In the genomic region with DNA sequence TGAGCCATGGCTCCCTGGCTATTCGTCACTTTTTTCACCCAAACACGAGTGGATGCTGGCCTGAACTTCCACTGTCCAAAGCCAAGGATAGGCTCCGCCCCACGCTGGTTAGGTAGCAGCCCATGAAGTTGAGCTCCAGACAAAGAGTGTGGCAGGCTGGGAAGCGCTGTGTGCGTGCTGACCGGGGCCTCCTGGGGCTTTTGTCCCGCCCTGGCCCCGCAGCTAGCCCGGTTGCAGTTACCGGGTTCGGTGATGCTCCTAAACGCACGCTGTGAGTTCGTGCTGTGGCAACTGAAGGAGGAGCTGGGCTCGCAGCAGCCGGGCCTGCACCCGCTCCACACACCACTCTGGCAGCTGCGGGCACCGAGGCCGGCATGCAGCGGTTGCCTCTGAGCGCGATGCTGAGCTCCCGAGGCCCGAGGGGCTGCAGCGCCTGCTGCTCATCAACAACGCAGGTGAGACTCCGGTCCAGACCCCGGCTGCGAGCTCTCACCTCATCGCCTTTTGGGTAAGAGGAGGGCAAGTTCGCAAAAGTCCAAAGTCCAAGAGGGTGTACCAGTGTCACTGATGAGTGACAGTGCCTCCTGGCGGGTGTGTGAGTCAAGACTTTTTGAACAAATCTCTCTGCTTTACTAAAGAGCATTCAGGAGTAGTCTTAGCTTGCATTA, we compare ENCODE assay signal across 8 mouse cellular contexts. TPM values are rescaled to one million over a fixed set of nuclear protein-coding genes. Genes with fewer than 3 reads are reported as not detected.
DNase-seq lines count a peak whose midpoint lies in the region; ATAC-seq lines count a peak whose summit lies in the region.

No protein-coding gene starts in this region.

- ATAC-seq in activated CD4-positive, CD25-positive, alpha-beta regulatory T cell, adult 4 months = peak; percentile 52
- peak; percentile 54 for ATAC-seq in forebrain, embryonic 14.5 days
- peak; percentile 63 for ATAC-seq in hindbrain, embryonic 12.5 days (ENCODE audit: low FRiP score)
- peak; percentile 22; the same call in 1 of the 2 replicates for ATAC-seq in limb, embryonic 12.5 days (ENCODE audit: insufficient number of reproducible peaks, insufficient read depth, low FRiP score, low TSS enrichment, low read depth)
- peak; percentile 60 for ATAC-seq in midbrain, embryonic 13.5 days

- no peaks in the 10 kb centered on the region for H3K9me3 ChIP-seq in forebrain, embryonic 14.5 days (replicated peaks; ENCODE audit: control insufficient read depth, low read length)
- no peaks in the 10 kb centered on the region for H3K9me3 ChIP-seq in hindbrain, embryonic 12.5 days (replicated peaks)
- H3K9me3 ChIP-seq in limb, embryonic 12.5 days = no peaks in the 10 kb centered on the region
- H3K9me3 ChIP-seq in midbrain, embryonic 13.5 days = no peaks in the 10 kb centered on the region

- H3K36me3 ChIP-seq in forebrain, embryonic 14.5 days (ENCODE audit: control insufficient read depth, insufficient read depth, low read length) = no peaks in the 10 kb centered on the region
- no peaks in the 10 kb centered on the region for H3K36me3 ChIP-seq in hindbrain, embryonic 12.5 days
- no peaks in the 10 kb centered on the region for H3K36me3 ChIP-seq in limb, embryonic 12.5 days
- no peaks in the 10 kb centered on the region for H3K36me3 ChIP-seq in midbrain, embryonic 13.5 days

- peak overlapping the region; percentile 52 for H3K27ac ChIP-seq in forebrain, embryonic 14.5 days (ENCODE audit: low read depth, low read length)
- no peak overlapping the region for H3K27ac ChIP-seq in hindbrain, embryonic 12.5 days
- H3K27ac ChIP-seq in limb, embryonic 12.5 days = peak overlapping the region; percentile 78
- H3K27ac ChIP-seq in midbrain, embryonic 13.5 days = no peak overlapping the region; the same call in 1 of the 2 replicates

- H3K9ac ChIP-seq in forebrain, embryonic 14.5 days (ENCODE audit: low read length) = peak overlapping the region; percentile 71
- peak overlapping the region; percentile 65 for H3K9ac ChIP-seq in hindbrain, embryonic 12.5 days
- H3K9ac ChIP-seq in limb, embryonic 12.5 days (replicated peaks) = peak overlapping the region; percentile 79
- H3K9ac ChIP-seq in midbrain, embryonic 13.5 days (replicated peaks) = peak overlapping the region; percentile 70

- H3K4me2 ChIP-seq in forebrain, embryonic 14.5 days (ENCODE audit: low read length) = peak overlapping the region; percentile 71
- peak overlapping the region; percentile 80 for H3K4me2 ChIP-seq in hindbrain, embryonic 12.5 days (replicated peaks)
- peak overlapping the region; percentile 78 for H3K4me2 ChIP-seq in limb, embryonic 12.5 days
- peak overlapping the region; percentile 80 for H3K4me2 ChIP-seq in midbrain, embryonic 13.5 days (replicated peaks)

- WGBS in forebrain, embryonic 14.5 days = under 1% methylated on average over 34 of the region's 34 CpGs
- 1% methylated on average over 34 of the region's 34 CpGs for WGBS in hindbrain, embryonic 12.5 days
- 2% methylated on average over 34 of the region's 34 CpGs for WGBS in limb, embryonic 12.5 days
- under 1% methylated on average over 34 of the region's 34 CpGs for WGBS in midbrain, embryonic 13.5 days

- H3K4me1 ChIP-seq in forebrain, embryonic 14.5 days (ENCODE audit: control insufficient read depth, insufficient read depth, low read length) = peaks cover 6% of the 10 kb centered on the region; the same call in 1 of the 2 replicates
- peaks cover 10% of the 10 kb centered on the region; the same call in 1 of the 2 replicates for H3K4me1 ChIP-seq in hindbrain, embryonic 12.5 days
- peaks cover 7% of the 10 kb centered on the region for H3K4me1 ChIP-seq in limb, embryonic 12.5 days (replicated peaks)
- peaks cover 12% of the 10 kb centered on the region for H3K4me1 ChIP-seq in midbrain, embryonic 13.5 days (replicated peaks)

- H3K27me3 ChIP-seq in forebrain, embryonic 14.5 days (replicated peaks; ENCODE audit: control insufficient read depth, insufficient read depth, low read length) = no peaks in the 10 kb centered on the region
- no peaks in the 10 kb centered on the region for H3K27me3 ChIP-seq in hindbrain, embryonic 12.5 days
- 0 out of 2 replicates have a peak, but pooled peaks cover 5% of the 10 kb centered on the region for H3K27me3 ChIP-seq in limb, embryonic 12.5 days
- no peaks in the 10 kb centered on the region for H3K27me3 ChIP-seq in midbrain, embryonic 13.5 days

- peak overlapping the region; percentile 36 for H3K4me3 ChIP-seq in forebrain, embryonic 14.5 days (ENCODE audit: low read depth, low read length)
- peak overlapping the region; percentile 42 for H3K4me3 ChIP-seq in hindbrain, embryonic 12.5 days
- H3K4me3 ChIP-seq in limb, embryonic 12.5 days (replicated peaks) = peak overlapping the region; percentile 52
- H3K4me3 ChIP-seq in midbrain, embryonic 13.5 days (replicated peaks) = peak overlapping the region; percentile 46

- DNase-seq in adrenal gland, adult 18-20 months (ENCODE audit: low spot score in 2 of 2) = peak; percentile 23 to 45
- DNase-seq in adrenal gland, adult 8-10 months = no peak
- peak; percentile 71 for DNase-seq in forebrain, embryonic 14.5 days (ENCODE audit: low spot score)
- peak; percentile 39 for DNase-seq in thymus, postnatal 14 days

RNA-seq across cellular contexts. Expression of a gene that starts 17.4 kb away (rescaled TPM):
- total RNA-seq in adrenal gland, adult 18-20 months (2021) = 10 to 100 TPM; 67.1 to 77.5 TPM
- total RNA-seq in adrenal gland, adult 8-10 months (2022) = 100 to 1,000 TPM in 1 of 4 experiments, 10 to 100 TPM in 3; 78.3 to 103 (median 84.9) TPM
- 10 to 100 TPM; 24.0 to 31.0 TPM for polyA plus RNA-seq in activated CD4-positive, CD25-positive, alpha-beta regulatory T cell, adult 4 months (2017; shearing (Covaris generic))
- 57.6 and 59.4 TPM in 2 replicates for polyA plus RNA-seq in forebrain, embryonic 14.5 days (2014; fragmentation: Nextera tagmentation; extraction: Ambion mirVana)
- polyA plus RNA-seq in hindbrain, embryonic 12.5 days (2016; fragmentation: Nextera tagmentation; extraction: Ambion mirVana) = 23.3 and 31.2 TPM in 2 replicates
- polyA plus RNA-seq in limb, embryonic 12.5 days (2016; fragmentation: Nextera tagmentation; extraction: Ambion mirVana) = 36.5 and 49.8 TPM in 2 replicates
- polyA plus RNA-seq in midbrain, embryonic 13.5 days (2015; fragmentation: Nextera tagmentation; extraction: Ambion mirVana) = 19.4 and 22.2 TPM in 2 replicates

RNA-seq across cellular contexts. Expression of a gene that starts 32.2 kb away (rescaled TPM):
- not detected for total RNA-seq in adrenal gland, adult 18-20 months (2021)
- not detected for total RNA-seq in adrenal gland, adult 8-10 months (2022)
- not detected for polyA plus RNA-seq in activated CD4-positive, CD25-positive, alpha-beta regulatory T cell, adult 4 months (2017; shearing (Covaris generic))
- polyA plus RNA-seq in forebrain, embryonic 14.5 days (2014; fragmentation: Nextera tagmentation; extraction: Ambion mirVana) = 61.3 and 68.6 TPM in 2 replicates
- 0.27 TPM in 1 of 2 replicates, not detected in the other for polyA plus RNA-seq in hindbrain, embryonic 12.5 days (2016; fragmentation: Nextera tagmentation; extraction: Ambion mirVana)
- 1.5 TPM in 2 replicates for polyA plus RNA-seq in limb, embryonic 12.5 days (2016; fragmentation: Nextera tagmentation; extraction: Ambion mirVana)
- polyA plus RNA-seq in midbrain, embryonic 13.5 days (2015; fragmentation: Nextera tagmentation; extraction: Ambion mirVana) = 1.8 and 7.2 TPM in 2 replicates

Comparison
In these comparisons a context has a peak if more than half of its experiments do, and no peak if none do; other contexts are left out.
1. H3K27ac ChIP-seq: peak in forebrain, embryonic 14.5 days (single experiment) and limb, embryonic 12.5 days (single experiment); none in hindbrain, embryonic 12.5 days (single experiment) and midbrain, embryonic 13.5 days (single experiment).
2. Peak in every context shown above with its lines, with median percentiles within 50 percentile points of each other: ATAC-seq, H3K4me2 ChIP-seq, H3K4me3 ChIP-seq and H3K9ac ChIP-seq.